Mouse (Mus musculus): ENCODE results near the gene Olfr1441.

DNA sequence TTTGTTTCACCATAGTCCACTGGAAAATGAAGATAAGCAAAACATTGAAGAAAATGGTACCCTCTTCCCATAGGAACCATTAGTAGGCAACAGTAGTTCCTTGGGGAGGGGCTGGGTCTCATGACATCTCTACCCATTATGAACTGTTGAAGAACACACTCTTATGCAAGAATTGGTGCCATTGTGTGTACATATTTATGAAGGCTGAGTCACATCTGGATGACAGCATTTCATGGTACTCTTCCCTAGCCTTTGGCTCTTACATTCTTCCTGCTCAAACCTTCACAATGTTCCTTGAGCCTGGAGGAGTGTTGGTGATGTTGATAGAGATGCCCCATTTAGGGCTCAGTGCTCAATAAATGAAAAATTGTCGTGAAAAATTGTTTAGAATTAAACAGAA is 22.3 kb downstream of the Olfr1441 start:
- TF ChIP-seq CTCF (IDR thresholded peaks at IDR 0.05) (no peak), POLR2A (IDR thresholded peaks at IDR 0.05; ENCODE audit: insufficient read depth, low read depth, low read length) (no peak)

Data from heart, adult 2 months (tissue).